21 mouse cellular contexts compared by ENCODE assay signal in the genomic region with DNA sequence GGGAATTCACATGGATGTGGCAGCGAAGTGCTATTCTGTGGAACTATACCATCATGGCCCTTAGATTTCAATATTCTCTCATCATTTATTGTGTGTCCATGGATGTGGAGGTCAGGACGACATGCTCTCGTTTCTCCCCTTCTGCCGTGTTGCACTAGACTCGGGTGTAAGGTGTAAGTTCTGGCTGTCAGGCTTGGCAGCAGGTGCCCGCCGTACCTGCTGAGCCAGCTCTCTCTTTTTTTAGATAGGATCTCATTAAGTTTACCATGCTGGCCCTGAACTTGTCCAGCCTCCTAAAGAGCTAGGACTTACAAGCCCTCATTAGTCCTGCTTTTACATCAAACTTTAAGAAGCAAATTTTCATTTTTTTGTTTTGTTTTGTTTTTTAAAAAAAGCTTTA. TPM values are rescaled to one million over a fixed set of nuclear protein-coding genes. Genes with fewer than 3 reads are reported as not detected.
"Had no signal": no experiment of that assay in that cellular context is flagged by ENCODE, and none has a peak within 500 bp of the region (broad histone marks: within the 10 kb centered on the region; RNA-seq: fewer than 3 reads in every experiment).

No protein-coding gene starts in this region.

- DNase-seq: lung, adult 18-20 months; lung, embryonic 14.5 days; lung, postnatal 10 days; lung, postnatal 4 days; midbrain, embryonic 14.5 days; retina, postnatal 1 day; right cerebral cortex, adult 18-20 months; right cerebral cortex, postnatal 25 days; right cerebral cortex, postnatal 4 days; thymus, adult 2 months; thymus, postnatal 25 days; thymus, postnatal 4 days had no signal

- H3K27ac ChIP-seq: midbrain, embryonic 10.5 days; midbrain, embryonic 12.5 days; neural tube, embryonic 13.5 days; neural tube, embryonic 15.5 days; stomach, embryonic 15.5 days; stomach, postnatal 0 days had no signal

- H3K4me3 ChIP-seq: midbrain, embryonic 10.5 days; midbrain, embryonic 12.5 days; myocyte; neural tube, embryonic 13.5 days; neural tube, embryonic 15.5 days; stomach, embryonic 15.5 days had no signal

RNA-seq across cellular contexts. Expression of gene Tmed6, which starts 25.1 kb away (rescaled TPM):
- total RNA-seq: megakaryocyte, adult 5-6 weeks; megakaryocyte-erythroid progenitor cell, adult 5-6 weeks had no signal
